Mouse (Mus musculus): Measurements from ENCODE around the gene G3bp1. TPM values are rescaled to one million over a fixed set of nuclear protein-coding genes. Genes with fewer than 3 reads are reported as not detected.

G3bp1 gene
- polyA plus RNA-seq, 1 experiment = 4.2 TPM

DNA sequence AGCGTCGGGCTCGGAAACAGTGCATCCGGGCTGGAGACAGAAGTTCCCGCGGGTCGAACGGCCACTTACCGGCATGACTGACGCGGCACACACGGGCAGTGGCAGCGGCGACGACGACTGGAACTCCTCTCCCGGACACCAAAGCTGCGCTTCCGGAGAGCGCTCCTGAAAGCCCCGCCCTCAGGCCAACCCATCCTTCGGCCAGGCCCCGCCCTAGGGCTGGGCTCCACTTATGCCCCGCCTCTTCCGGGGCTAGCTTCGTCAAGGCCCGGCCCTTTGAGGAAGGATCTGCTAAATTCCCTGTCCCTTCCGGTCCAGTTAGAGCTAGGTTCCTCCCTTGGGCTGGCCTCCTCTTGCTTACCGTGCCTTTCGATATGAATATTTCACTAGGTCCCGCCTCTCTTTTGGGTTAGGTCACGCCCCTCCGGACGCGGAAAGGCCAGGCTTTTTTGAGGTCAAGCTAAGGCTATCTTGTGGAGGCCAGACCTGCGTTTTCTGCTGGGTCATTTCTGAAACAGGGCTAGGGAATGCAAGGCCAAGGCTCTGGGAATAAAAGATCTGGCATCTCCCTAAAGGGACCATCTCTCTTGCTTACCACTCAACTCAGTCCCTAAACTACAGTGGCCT is 8.4 kb upstream of the G3bp1 start, which contains the start of gene Atox1:
Gene Atox1 (minus strand): TSS at position 221 of the 627 bp plus-strand sequence.
- Histone ChIP-seq H3K4me1 (ENCODE audit: control insufficient read depth) (peaks cover 37% of the 10 kb centered on the region), H3K27me3 (ENCODE audit: control insufficient read depth) (no peaks in the 10 kb centered on the region), H3K4me3 (replicated peaks) (peak within 1 kb of the TSS; percentile 77), H3K9me3 (ENCODE audit: control insufficient read depth, low read length) (no peaks in the 10 kb centered on the region), H3K36me3 (ENCODE audit: control insufficient read depth) (peaks cover 5% of the 10 kb centered on the region)
- no peak for TF ChIP-seq TAL1 (IDR thresholded peaks at IDR 0.05; ENCODE audit: low read length)
- no peak for TF ChIP-seq GATA1 (IDR thresholded peaks at IDR 0.05; ENCODE audit: low read length)

DNA sequence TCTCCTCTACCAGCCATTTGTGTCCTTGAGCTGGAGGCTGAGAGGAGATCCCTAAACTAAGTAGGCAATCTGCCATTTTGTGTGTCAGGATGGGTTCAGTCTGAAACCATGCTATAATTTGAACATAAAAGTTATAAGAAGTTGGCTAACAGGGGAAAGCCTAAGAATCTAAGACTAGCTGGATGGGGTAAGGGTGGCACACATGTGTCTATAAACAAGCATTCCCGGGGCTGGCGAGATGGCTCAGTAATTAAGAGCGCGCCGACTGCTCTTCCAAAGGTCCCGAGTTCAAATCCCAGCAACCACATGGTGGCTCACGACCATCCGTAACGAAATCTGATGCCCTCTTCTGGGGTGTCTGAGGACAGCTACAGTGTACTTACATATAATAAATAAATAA is 7.3 kb upstream of the G3bp1 start:
- H3K9me3 ChIP-seq (ENCODE audit: control insufficient read depth, low read length) = no peaks in the 10 kb centered on the region
- TF ChIP-seq TAL1 (IDR thresholded peaks at IDR 0.05; ENCODE audit: low read length) (no peak), GATA1 (IDR thresholded peaks at IDR 0.05; ENCODE audit: low read length) (no peak)
- no peak overlapping the region for H3K4me3 ChIP-seq (replicated peaks)
- no peaks in the 10 kb centered on the region for H3K27me3 ChIP-seq (ENCODE audit: control insufficient read depth)
- peaks cover 37% of the 10 kb centered on the region for H3K4me1 ChIP-seq (ENCODE audit: control insufficient read depth)
- H3K36me3 ChIP-seq (ENCODE audit: control insufficient read depth) = peaks cover 5% of the 10 kb centered on the region

DNA sequence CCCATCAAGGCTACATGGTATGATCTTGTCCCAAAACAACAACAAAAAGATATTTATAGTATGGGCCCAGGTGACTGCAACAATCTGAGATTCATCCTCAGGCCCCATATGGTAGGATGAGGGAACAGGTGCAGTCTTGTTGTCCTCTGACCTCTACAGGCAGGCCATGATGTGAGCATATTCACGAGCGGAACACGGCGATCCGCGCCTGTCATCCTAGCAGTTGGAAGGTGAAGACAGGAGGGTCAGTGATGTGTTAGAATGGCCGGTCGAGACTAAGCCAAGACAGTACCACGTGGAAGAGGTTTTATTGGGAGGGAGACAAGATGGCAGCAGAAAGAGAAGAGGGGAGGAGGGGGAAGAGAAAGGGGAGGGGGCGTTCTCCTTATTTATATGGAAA is 4.8 kb upstream of the G3bp1 start:
- no peaks in the 10 kb centered on the region for H3K9me3 ChIP-seq (ENCODE audit: control insufficient read depth, low read length)
- TF ChIP-seq TAL1 (IDR thresholded peaks at IDR 0.05; ENCODE audit: low read length) (no peak), GATA1 (IDR thresholded peaks at IDR 0.05; ENCODE audit: low read length) (no peak)
- no peaks in the 10 kb centered on the region for H3K36me3 ChIP-seq (ENCODE audit: control insufficient read depth)
- H3K27me3 ChIP-seq (ENCODE audit: control insufficient read depth) = no peaks in the 10 kb centered on the region
- H3K4me3 ChIP-seq (replicated peaks) = no peak overlapping the region
- H3K4me1 ChIP-seq (ENCODE audit: control insufficient read depth) = peaks cover 41% of the 10 kb centered on the region

DNA sequence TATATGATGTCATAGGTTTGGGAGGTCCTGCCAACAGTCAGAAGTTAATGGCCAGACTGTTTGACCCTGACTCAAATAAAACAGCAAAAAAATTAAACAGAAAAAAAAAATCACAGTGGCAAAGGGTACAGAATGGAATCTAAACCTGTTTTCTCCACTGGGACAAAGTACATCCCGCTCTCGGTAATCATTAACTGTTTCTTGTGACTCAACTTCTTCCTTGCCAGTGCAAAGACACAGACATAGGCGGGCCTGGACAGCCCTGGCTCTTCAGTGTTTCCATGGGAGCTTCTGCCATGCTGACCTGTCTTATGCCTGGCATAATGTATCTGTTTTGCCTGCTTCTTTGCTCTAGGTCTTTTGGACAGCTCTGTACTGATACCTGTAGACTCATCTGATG is 4.3 kb upstream of the G3bp1 start:
- Histone ChIP-seq H3K4me1 (ENCODE audit: control insufficient read depth) (peaks cover 41% of the 10 kb centered on the region), H3K4me3 (replicated peaks) (no peak overlapping the region), H3K36me3 (ENCODE audit: control insufficient read depth) (no peaks in the 10 kb centered on the region), H3K9me3 (ENCODE audit: control insufficient read depth, low read length) (no peaks in the 10 kb centered on the region), H3K27me3 (ENCODE audit: control insufficient read depth) (no peaks in the 10 kb centered on the region)
- no peak for TF ChIP-seq TAL1 (IDR thresholded peaks at IDR 0.05; ENCODE audit: low read length)
- no peak for TF ChIP-seq GATA1 (IDR thresholded peaks at IDR 0.05; ENCODE audit: low read length)

DNA sequence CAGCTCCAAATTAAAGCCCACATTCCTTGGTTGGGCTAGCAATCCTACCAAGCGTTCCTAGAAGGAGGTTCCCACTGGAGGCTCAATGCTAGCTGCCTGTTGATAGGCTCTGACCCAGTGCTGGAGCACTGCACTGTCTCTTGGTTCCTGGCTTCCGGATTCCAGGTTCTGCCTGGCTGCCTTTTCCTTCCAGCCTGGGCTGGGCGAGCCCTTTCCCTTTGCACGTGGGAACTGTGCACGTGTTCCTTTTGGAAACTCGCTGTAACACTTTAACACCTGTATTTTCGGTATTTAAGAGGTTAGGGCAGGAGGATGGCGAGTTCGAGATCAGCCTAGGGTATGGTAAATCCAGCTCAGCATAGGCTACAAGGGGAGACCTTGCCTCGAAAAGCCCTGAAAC is 1.5 kb upstream of the G3bp1 start:
- Histone ChIP-seq H3K9me3 (ENCODE audit: control insufficient read depth, low read length) (no peaks in the 10 kb centered on the region), H3K4me1 (ENCODE audit: control insufficient read depth) (peaks cover 42% of the 10 kb centered on the region), H3K36me3 (ENCODE audit: control insufficient read depth) (peaks cover 7% of the 10 kb centered on the region), H3K27me3 (ENCODE audit: control insufficient read depth) (no peaks in the 10 kb centered on the region), H3K4me3 (replicated peaks) (peak overlapping the region; percentile 68)
- TF ChIP-seq GATA1 (IDR thresholded peaks at IDR 0.05; ENCODE audit: low read length) = no peak
- TF ChIP-seq TAL1 (IDR thresholded peaks at IDR 0.05; ENCODE audit: low read length) = no peak

DNA sequence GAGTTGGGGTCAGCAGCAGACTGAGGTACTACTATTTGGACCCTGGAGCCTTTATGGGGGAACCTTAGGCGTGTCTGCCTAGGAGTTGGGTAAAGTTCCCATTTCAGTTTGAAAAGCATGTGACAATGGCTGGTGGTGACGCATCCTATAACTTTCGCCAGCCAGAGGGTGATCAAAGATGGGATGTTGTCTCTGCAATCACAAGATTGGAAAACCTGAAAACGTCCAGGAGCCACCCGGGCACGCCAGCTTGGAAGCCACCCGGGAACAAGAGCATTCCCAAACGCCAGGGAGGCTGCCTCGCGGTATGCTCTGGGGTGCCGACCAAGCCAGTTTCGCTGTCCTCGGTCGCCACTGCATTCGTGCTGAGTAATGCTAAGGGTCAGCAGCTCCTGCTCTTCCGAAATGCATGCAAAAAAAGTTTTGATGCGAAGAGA is 856 bp upstream of the G3bp1 start:
- no peaks in the 10 kb centered on the region for H3K9me3 ChIP-seq (ENCODE audit: control insufficient read depth, low read length)
- no peak for TF ChIP-seq GATA1 (IDR thresholded peaks at IDR 0.05; ENCODE audit: low read length)
- TF ChIP-seq TAL1 (IDR thresholded peaks at IDR 0.05; ENCODE audit: low read length) = no peak
- no peaks in the 10 kb centered on the region for H3K27me3 ChIP-seq (ENCODE audit: control insufficient read depth)
- peaks cover 47% of the 10 kb centered on the region for H3K4me1 ChIP-seq (ENCODE audit: control insufficient read depth)
- peaks cover 13% of the 10 kb centered on the region for H3K36me3 ChIP-seq (ENCODE audit: control insufficient read depth)
- H3K4me3 ChIP-seq (replicated peaks) = peak overlapping the region; percentile 68

DNA sequence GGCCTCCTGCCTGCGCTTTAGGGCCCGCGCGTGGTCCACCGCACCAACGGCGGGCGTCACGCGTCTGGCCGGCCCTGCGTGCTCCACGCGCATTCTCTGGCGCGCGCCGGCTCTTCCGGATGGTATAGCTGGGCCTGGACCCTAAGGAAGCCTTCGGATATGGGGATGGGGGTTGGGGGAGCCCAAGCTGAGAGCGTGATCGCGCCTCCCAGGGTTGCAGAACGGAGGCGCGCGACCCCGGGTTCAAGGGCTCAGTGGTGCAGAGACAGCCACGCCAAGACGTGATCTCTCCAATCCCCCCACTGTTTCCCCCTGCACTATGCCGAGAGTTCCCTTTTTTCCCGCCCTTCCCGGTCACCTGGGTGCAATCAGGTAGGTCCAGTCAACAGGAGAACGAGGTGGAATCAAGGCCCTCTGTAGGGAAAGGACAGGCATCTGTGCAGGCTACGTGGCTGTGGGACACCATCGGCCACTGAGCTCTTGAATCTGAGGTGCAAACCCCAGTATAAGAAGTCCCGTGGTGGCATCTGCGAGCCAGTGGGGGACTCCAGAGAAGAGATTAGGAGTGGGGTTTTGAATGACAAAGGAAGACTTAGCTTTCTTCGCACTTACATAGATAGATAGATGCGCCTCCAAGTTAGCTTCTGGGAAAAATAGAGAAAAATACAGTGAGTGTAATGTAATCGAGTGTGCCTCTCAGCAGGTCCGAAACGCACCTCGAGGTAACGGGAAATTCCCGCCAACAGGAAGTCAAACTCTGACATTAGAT is 622 bp downstream of the G3bp1 start:
- H3K9me3 ChIP-seq (ENCODE audit: control insufficient read depth, low read length) = no peaks in the 10 kb centered on the region
- H3K27me3 ChIP-seq (ENCODE audit: control insufficient read depth) = no peaks in the 10 kb centered on the region
- peaks cover 26% of the 10 kb centered on the region for H3K36me3 ChIP-seq (ENCODE audit: control insufficient read depth)
- peaks cover 56% of the 10 kb centered on the region for H3K4me1 ChIP-seq (ENCODE audit: control insufficient read depth)
- peak overlapping the region; percentile 68 for H3K4me3 ChIP-seq (replicated peaks)
- no peak for TF ChIP-seq GATA1 (IDR thresholded peaks at IDR 0.05; ENCODE audit: low read length)
- no peak for TF ChIP-seq TAL1 (IDR thresholded peaks at IDR 0.05; ENCODE audit: low read length)

DNA sequence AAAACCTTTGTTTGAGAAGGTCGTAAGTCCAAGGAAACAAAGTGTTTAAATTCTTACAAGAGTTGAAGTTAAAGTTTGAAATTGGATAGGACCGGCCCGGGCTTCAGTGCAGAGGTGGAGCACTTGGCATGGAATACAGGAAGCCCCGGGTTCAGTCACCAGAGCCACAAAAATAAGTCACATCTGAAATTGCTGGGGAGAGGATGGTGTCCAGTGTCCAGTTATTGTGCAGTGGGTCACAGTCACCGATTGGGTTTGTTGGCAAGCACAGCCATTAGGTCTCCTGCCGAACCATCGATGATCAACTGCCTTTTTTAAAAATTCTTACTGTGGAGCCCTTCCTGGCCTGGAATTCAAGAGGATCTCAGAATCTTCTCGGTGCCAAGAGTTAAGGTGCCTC is 1.3 kb downstream of the G3bp1 start:
- Histone ChIP-seq H3K36me3 (ENCODE audit: control insufficient read depth) (peaks cover 27% of the 10 kb centered on the region), H3K27me3 (ENCODE audit: control insufficient read depth) (no peaks in the 10 kb centered on the region), H3K9me3 (ENCODE audit: control insufficient read depth, low read length) (no peaks in the 10 kb centered on the region), H3K4me1 (ENCODE audit: control insufficient read depth) (peaks cover 57% of the 10 kb centered on the region), H3K4me3 (replicated peaks) (peak overlapping the region; percentile 68)
- no peak for TF ChIP-seq TAL1 (IDR thresholded peaks at IDR 0.05; ENCODE audit: low read length)
- TF ChIP-seq GATA1 (IDR thresholded peaks at IDR 0.05; ENCODE audit: low read length) = no peak

DNA sequence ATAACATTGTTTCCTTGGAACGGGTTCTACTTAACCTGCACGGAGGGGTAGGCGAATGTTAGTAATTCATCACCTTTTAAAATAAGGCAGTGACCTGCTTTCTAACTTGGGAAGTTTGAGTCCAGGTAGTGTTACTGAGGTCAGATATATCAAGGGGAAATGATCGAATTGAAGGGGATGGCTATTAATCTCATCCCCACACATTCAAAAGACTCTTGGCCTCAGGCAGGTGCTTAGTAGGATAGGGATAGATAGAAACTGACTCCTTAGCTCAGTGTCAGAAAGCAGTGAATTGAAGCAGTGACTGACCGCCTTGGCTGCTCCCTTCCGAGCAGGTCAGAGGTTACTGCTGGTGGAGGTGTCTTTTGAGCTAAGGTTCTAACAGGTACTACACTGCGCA is 2.0 kb downstream of the G3bp1 start:
- Histone ChIP-seq H3K9me3 (ENCODE audit: control insufficient read depth, low read length) (no peaks in the 10 kb centered on the region), H3K36me3 (ENCODE audit: control insufficient read depth) (peaks cover 34% of the 10 kb centered on the region), H3K27me3 (ENCODE audit: control insufficient read depth) (no peaks in the 10 kb centered on the region), H3K4me3 (replicated peaks) (peak overlapping the region; percentile 68), H3K4me1 (ENCODE audit: control insufficient read depth) (peaks cover 62% of the 10 kb centered on the region)
- TF ChIP-seq GATA1 (IDR thresholded peaks at IDR 0.05; ENCODE audit: low read length) (no peak; the same call in 1 of the 2 replicates), TAL1 (IDR thresholded peaks at IDR 0.05; ENCODE audit: low read length) (peak; percentile 46; the same call in 2 of the 3 replicates)
